Mouse (Mus musculus): Measurements from ENCODE around the gene Ift122. TPM values are rescaled to one million over a fixed set of nuclear protein-coding genes. Genes with fewer than 3 reads are reported as not detected.

Ift122 gene
- total RNA-seq, 2 experiments from 2014 or later = 4.0 to 5.7 TPM

DNA sequence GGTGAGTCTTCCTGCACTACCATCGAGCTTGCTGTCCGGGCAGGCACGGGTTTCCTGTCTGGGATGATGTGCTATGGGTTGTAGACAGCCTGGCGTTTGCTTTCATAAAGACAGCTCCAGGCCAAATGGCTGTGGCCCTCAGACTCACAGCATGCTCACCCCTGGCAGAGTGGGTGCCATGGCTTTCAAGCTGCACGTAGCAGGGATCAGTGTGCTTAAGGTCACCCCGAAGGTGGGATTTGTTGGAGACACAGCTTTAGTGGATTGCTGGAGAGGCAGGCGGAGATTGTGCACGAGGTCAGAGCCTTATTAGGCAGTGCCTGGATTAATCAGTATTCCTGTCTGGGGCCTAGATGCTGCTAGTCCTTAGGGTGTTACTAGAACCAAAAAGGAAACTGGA is 37.3 kb downstream of the Ift122 start:
- no peak for ATAC-seq (replicated peaks; ENCODE audit: poor library complexity, severe bottlenecking)

DNA sequence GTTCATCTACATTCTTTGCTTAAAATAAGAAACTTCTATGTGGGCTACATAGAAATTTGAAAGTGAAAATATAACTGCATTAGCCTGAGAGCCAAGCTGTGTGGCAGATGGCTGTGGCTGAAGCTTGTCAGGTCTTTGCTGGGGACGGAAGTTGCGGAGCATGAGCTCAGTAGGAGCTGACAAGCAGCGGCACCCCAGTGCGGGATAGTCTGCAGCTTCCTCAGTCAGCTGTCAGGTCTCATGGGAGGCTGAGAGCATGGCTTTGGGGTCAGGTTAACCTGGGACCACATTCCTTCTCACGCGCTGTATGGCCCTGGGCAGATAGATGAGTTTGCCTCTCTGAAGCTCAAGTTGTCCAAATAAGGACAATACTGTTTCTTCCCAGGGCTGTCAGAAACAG is 37.8 kb downstream of the Ift122 start:
- ATAC-seq (replicated peaks; ENCODE audit: poor library complexity, severe bottlenecking) = no peak

DNA sequence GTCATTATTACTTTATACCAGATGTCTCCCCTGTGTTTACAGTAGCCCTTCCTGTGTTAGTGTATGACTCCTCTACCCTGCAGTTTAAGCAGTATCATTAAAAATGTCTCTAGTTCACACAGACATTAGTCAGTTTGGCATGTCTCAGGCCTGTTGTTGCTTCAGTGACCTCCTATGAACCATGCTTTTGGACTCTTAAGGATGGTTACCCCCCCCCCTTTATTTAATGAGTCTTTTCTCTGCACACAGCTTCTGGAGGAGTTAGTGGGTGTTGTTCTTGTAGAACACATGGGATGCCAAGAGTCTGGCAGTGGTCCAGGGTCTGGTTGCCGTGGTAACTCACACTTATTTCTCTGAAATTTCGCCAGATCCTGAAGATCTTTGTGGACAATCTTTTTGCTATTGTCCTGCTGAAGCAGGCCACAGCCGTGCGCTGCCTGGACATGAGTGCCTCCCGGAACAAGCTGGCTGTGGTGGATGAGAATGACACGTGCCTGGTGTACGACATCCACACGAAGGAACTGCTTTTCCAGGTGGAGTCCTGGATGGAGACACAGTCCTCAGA is 38.3 kb downstream of the Ift122 start:
- ATAC-seq (replicated peaks; ENCODE audit: poor library complexity, severe bottlenecking) = no peak

DNA sequence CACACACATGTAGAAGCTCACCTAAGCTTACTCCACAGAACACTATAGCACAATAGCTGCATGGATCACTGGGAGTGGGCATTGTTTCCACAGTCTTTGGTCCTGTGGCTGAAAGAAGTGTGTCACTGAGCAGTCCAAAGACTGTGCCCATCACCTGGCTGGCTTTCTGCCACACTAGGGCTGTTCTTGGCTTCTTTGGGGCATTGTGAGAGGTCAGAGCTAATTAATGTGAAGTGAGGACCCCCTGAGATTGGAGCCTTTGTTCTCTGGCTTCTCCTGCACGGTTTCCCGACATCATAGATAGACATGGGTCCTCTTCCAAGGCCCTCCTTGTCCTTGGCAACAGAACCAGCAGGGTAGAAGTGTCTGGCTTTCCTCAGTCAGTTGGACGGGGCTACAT is 39.1 kb downstream of the Ift122 start:
- ATAC-seq (replicated peaks; ENCODE audit: poor library complexity, severe bottlenecking) = no peak

DNA sequence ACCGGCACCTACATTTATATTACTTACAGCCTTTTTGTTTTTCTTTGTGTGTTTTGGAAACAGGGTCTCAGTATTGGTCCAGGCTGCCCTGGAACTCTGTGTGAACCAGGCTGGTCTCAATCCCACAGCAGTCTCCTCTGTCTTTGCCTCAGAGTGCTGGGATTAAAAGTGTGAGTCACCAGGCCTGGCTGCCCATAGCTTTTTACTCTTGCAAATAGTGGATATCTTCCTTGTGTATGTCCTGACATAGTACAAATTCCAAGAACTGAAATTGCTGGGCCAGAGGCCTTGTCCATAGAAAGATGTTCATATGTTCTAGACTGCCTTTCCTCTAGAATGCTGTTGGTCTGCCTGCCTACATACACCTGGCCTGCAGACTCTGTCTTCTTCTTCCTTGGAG is 43.1 kb downstream of the Ift122 start:
- no peak for ATAC-seq (replicated peaks; ENCODE audit: poor library complexity, severe bottlenecking)

DNA sequence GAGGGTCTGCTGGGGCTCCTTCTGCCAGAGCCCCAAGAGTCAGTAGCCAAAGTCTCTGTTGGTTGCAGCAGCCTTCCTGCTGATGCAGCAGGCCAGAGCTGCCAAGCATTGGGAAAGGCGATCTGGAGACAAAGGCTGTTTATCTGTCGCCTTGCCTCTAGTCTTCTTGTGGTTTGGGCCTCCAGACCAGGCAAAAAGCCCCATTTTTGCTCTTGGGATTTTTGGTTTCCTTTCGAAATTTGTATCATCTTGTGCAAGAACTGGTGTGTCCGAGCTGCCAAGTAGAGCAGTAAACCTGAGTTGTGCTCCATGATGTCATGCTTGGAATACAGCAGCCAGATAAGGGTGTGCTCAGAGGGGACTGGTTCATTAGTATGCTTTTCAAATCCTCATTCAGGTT is 43.8 kb downstream of the Ift122 start:
- ATAC-seq (replicated peaks; ENCODE audit: poor library complexity, severe bottlenecking) = peak; percentile 71

DNA sequence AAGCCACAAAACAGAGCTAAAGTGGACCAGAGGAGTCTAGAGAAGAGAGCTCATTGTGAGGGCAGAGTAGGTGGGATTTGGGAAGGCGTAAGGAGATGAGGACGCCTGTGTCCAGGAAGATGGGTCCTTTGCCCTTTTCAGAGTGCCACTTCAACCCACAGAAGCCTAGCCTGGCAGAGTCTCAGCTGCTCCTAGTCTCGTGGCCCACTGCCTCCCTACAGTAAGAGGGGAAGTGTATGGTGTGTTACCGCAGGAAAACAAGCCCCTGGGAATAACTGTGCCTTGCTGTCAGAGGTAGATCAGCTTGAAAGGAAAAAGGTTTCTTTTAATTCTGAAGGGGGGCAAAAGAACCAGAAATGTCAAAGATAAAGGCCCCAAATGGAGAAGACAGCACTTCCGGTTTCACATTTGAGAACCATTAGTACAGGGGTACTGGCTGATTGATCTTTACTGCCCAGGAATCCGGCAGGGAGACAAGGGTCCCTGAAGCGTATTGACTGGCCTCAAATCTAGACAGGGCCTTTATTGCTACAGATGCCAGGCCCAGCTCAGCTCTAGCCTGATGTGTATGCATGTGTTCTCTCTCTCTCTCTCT is 44.8 kb downstream of the Ift122 start:
- no peak for ATAC-seq (replicated peaks; ENCODE audit: poor library complexity, severe bottlenecking)

DNA sequence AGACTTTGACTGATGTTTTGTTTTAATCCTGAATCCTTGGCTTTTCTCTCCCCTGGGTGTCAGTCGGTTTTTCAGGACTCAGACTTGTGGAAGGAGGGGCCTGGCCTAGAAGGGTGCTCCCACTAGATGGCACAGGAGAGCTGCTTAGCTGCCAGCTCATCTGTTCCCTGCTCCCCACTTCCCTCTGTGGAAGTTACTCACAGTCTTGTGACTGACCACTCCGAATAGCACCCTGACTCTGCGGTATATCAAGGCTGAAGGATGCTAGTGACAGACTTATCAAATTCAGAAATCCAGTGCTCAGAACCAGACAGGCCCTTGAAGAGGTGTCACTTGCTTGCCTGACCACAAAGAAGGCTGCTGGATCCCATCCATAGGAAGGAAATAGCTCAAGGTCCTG is 47.8 kb downstream of the Ift122 start:
- peak; percentile 83 for ATAC-seq (replicated peaks; ENCODE audit: poor library complexity, severe bottlenecking)

DNA sequence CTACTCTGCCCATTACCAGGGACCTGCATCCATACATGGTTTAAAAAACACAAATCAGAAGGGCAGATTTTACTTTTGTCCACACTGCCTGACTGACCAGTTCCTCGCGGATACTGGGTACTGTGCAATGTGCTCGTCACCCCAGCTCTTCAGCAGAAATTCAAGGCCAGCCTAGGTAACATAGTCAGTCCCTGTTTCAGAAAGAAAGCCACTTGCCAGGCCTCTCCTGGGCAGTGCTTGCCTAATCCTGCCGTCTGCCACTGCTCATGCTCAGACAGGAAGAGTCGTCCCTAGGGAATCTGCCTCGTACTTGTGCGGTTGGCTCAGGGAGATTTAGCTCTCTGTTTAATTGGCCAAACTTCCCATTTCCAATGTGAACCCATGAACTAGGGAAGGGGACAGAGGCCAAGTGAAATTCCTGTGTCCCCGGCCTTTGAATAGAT is 48.2 kb downstream of the Ift122 start:
- ATAC-seq (replicated peaks; ENCODE audit: poor library complexity, severe bottlenecking) = no peak

DNA sequence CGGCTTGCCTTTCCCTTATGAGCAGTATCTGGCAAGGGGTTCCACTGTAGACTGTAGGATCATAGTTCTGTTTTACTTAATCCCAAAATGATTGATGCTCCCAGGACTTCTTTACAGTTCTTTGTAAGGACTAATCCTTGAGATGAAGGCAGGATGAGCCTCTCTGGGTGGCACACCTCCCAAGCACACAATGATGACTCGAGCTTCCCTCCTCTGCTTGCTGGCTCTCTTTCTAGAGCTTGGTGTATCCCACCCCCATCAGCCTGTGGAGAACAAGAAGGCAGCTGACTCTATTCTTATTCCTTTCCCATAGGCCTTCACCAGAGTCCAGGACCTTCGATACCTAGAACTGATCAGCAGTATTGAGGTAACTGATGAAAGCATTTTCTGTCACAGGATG is 49.3 kb downstream of the Ift122 start:
- ATAC-seq (replicated peaks; ENCODE audit: poor library complexity, severe bottlenecking) = no peak

DNA sequence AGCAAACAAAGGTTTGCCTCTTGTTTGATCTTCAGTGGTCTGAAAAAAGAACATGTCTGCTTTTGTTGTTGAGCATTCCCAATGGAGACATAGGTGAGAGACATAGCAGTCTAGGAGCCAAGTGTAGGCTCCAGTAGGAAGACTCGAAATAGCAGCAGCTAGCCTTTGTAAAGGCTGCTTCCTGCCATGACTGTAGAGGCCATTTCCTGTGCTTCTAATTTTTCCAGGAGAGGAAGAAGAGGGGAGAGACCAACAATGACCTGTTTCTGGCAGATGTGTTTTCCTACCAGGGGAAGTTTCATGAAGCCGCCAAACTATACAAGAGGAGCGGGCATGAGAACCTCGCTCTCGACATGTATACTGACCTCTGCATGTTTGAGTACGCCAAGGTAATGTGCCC is 52.3 kb downstream of the Ift122 start:
- no peak for ATAC-seq (replicated peaks; ENCODE audit: poor library complexity, severe bottlenecking)

DNA sequence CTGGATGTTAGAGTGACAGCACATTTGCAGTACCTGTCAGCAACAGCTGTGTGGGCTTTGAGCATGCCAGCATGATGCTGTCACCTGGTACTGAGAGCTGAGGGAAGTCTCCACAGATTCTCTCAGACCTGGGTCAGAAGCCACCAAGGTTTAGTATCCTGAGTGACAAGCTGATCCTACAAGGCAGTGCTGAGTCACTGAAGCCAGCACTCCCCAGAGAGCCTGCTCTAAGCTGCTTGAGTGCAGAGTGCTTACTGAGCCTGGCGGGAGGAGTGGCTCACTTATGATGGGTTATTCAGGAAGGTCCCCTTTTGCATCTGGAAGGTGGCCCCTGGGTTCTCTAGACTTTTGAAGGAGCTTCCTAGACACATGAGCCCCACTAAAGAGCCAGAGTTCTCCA is 53.2 kb downstream of the Ift122 start:
- ATAC-seq (replicated peaks; ENCODE audit: poor library complexity, severe bottlenecking) = peak; percentile 18

DNA sequence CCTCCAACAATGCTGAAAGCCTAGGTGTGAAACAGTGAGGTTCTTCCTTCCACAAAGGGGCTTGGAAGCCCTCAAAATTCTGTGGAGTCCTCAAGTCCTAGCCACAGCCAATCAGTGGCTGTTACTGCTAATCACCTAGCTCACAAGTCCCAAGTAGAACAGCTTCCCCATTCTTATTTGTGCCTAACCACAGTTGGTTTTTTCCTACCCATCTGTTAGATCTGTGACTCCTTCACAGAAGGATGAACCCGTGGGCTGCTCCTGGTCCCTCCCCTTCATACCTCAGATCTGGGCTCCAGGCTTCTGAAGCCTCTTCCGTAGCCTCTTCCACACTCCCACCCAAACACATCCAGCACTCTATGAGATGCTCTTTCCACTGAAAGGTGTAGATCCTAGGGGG is 53.6 kb downstream of the Ift122 start:
- ATAC-seq (replicated peaks; ENCODE audit: poor library complexity, severe bottlenecking) = peak; percentile 63

DNA sequence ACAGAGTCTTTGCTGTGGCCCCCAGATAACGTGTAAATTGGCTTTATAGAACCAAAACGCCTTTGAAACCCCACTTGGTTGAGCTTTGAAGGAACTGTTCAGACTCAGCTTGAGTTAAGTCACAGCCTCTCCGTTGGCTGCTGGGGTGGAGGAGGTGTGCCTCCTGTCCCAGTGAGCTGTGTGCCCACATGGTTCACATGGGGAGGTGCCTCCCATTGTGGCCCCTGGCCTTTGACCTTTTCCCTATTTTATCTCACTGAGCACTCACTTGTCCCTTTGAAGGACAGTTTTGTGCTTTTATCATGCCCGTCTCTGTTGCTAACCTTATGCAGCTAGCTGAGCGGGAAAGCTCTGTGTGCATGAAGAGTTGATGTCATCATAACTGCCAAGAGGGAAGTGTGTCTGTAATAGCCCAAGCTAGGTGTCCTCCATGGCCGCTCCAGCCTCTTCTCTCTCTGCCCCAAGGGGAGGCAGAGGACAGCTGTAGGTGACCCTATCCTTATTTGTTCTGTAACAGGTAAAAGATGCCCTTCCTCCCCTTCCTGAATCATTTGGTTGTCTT is 55.2 kb downstream of the Ift122 start:
- peak; percentile 58 for ATAC-seq (replicated peaks; ENCODE audit: poor library complexity, severe bottlenecking)

DNA sequence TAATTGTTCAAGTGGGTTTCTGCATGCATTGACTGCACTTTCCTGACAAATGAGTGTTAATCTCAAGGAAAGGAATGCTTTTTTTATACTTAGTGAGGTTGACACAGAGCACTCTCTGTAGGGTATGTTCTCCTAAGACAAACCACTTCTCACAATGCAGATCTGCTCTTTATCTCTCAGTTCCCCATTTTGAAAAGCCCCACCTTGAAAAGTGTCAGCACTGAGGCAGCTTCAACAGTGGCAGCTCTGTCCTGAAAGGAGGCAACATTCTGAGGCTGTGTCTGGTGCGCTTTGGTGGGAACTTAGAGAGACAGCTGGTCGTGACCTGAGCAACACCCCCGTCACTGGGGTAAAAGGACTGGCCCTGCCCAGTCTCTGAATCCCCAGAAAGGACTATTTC is 55.8 kb downstream of the Ift122 start:
- ATAC-seq (replicated peaks; ENCODE audit: poor library complexity, severe bottlenecking) = peak; percentile 71

DNA sequence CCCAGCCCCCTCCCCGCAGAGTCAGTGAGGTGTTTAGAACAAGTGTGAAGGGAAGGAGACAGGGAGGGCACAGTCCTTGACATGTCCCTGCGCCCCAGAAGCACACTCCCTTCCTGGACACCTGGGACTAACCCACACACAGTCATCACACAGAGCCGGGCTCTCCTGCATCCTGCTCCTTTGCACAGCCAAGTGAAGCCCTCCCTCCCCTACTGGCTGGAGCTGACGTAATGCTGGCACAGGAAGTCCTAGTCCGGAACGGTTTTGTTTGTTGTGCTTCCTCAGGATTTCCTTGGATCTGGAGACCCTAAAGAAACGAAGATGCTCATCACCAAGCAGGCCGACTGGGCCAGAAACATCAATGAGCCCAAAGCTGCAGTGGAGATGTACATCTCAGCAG is 56.7 kb downstream of the Ift122 start:
- peak; percentile 28 for ATAC-seq (replicated peaks; ENCODE audit: poor library complexity, severe bottlenecking)

DNA sequence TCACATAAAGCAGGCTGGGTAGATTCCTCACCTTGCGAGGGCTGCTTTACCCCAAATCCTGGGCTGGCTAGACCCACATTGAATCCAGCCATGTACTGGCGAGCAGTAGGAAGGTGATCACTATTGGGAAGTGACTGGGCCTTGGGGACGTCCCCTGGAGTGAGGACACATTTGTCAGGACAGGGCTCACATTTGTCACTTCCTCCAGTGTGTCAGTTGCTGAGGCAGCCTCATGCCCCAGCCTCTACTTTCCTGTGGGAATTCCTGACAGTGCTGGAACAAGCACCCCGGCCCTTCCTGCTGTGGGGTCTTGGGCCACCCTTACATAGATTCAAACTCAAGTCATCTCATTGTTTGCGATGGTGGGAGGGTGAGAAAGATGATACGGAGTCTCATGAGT is 58.5 kb downstream of the Ift122 start:
- no peak for ATAC-seq (replicated peaks; ENCODE audit: poor library complexity, severe bottlenecking)

DNA sequence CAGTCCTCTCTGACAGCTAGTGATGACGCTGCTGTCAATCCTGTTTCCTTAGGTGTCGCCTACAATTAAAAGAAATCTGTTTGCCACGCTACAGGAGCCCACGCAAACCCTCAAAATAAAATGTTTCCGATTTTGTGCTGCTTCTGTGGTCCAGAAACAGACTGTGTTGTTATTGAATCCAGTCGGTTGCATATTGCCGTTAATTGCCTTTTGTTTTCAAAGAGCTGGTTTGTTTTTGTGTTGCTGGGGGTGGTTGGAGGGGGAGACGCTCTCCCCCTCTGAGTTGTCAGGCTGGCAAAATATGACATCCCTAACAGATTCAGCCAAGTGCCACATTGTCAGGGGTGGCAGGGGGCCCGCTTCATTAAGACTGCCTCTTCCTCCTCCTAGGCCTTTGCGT is 60.2 kb downstream of the Ift122 start:
- no peak for ATAC-seq (replicated peaks; ENCODE audit: poor library complexity, severe bottlenecking)

DNA sequence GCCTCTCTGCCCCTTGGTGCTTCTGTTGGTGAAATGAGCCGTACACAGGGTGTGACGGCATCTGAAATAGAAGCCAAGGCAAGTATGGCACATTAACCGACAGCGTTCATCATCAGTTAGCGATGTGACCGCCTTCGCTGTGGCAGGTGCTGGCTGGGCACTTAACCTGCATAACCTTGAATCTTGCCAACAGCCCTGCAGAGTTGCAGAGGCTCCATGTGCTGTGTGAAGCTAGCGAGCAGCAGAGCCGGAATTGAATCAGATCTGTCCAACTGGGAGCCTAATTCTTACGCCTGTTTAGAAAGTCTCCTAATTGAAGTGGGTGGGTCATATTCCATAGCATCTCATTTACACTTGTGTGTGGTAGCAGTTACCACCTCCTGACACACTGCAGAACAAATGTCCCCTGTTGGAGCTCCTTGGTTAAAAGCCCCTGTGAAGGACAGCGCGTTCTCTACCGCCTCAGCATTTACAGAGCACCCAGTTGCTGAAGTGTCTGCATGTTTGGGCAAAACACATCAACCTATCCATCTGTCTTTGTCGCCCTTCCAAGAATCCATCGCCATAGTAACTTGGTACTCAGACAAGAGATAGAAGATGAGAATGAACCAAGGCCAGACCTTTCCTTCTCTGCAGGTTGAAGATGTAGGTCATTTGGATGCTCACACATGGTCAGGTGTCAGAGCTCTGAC is 61.4 kb downstream of the Ift122 start:
- no peak for ATAC-seq (replicated peaks; ENCODE audit: poor library complexity, severe bottlenecking)

DNA sequence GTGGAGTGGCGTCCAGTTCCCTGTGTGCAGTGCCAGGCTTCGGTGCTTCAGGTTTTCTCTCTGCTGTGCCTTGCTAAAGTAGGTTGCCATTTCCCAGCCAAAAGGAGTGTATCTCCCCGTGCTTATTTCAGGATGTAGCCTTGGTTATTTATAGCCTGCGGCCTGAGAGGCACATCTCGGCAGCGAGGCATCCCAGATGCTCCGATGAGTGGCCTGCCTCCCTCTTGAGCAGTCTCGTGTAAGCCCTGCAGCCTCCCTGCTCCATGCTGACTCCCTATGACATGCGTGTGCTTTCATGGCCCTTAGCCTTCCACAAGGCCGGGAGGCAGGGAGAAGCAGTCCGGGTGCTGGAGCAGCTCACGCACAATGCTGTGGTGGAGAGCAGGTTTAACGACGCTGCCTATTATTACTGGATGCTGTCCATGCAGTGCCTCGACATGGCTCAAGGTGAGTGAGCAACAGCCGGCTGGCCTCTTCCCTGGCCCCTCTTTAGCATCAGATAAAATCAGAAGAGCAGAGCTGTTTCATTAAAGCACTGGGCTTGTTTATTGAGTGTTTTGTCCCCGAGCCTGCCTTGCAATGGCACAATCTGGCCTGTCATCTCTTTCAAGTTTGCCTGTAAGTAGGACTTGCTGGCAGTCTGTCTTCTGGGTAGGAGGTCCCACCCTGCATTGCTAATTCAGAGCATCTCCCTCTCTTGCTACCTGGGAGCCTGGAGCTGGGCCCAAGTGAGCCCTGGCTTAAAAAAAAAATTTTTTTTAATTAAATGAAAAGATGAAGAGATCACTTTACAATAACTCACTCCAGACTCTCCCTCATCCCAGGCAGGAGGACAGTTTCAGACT is 62.6 kb downstream of the Ift122 start:
- ATAC-seq (replicated peaks; ENCODE audit: poor library complexity, severe bottlenecking) = no peak

DNA sequence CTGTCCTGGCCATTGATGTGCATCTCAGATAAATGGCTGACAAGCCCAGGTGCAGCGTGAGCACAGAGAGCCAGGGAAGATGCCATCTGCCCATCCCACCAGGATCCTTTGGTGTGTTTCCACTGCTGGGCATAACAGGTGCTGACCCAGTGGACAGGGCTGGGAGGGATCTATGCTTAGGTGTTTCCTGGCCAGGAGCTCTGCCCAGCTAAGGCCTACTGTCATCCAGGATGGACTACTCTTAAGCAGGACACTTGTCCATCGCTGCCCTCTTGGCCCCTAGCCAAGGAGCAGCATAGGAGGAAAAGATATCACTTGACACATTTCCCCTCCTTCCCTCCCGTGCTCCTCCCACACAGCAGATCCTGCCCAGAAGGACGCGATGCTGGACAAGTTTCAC is 63.3 kb downstream of the Ift122 start:
- ATAC-seq (replicated peaks; ENCODE audit: poor library complexity, severe bottlenecking) = no peak
